Mouse (Mus musculus): Measurements from ENCODE around the gene Rere. TPM values are rescaled to one million over a fixed set of nuclear protein-coding genes. Genes with fewer than 3 reads are reported as not detected.

Gene Rere
- total and polyA plus RNA-seq, 3 experiments, result 3.1 to 36.5 (median 8.7) TPM

- dilution Hi-C loops (cut with MboI; ENCODE audit: extremely low pct_ligation_motif_present, extremely low pct_unique_long_range_greater_than_20kb, low sequenced_read_pairs) (no loop called here), in situ Hi-C loops (cut with MboI; ENCODE audit: low pct_ligation_motif_present, low pct_unique_long_range_greater_than_20kb, low sequenced_read_pairs) (no loop called here)
- Histone ChIP-seq H3K9me3 (replicated peaks; ENCODE audit: low read length) (no peaks in the 10 kb centered on the region), H3K36me3 (replicated peaks in 1 of 2; ENCODE audit: control insufficient read depth in 1 of 2, insufficient read depth in 1 of 2, low read length in 1 of 2) (peaks cover 0 to 52% of the 10 kb centered on the region in 2 experiments), H3K4me2 (ENCODE audit: insufficient read depth, low read depth, poor library complexity, severe bottlenecking) (no peak overlapping the region), H3K9ac (ENCODE audit: insufficient read depth, low read depth) (no peak overlapping the region), H3K27ac (ENCODE audit: insufficient read depth, low read depth) (no peak overlapping the region), H3K4me1 (ENCODE audit: control insufficient read depth in 1 of 2, insufficient read depth in 2 of 2) (peaks cover 0 to 40% of the 10 kb centered on the region in 2 experiments; a peak in 2 of 4 replicates), H3K79me2 (replicated peaks; ENCODE audit: control insufficient read depth, extremely low read depth, insufficient read depth, poor library complexity, severe bottlenecking) (peaks cover 3% of the 10 kb centered on the region; the same call in 1 of the 2 replicates), H3K4me3 (replicated peaks in 1 of 3; ENCODE audit: low read depth in 2 of 3, low read length in 2 of 3, poor library complexity in 1 of 3) (no peak overlapping the region), H3K27me3 (replicated peaks) (no peaks in the 10 kb centered on the region)
- TF ChIP-seq E2F4 (IDR thresholded peaks at IDR 0.05; ENCODE audit: insufficient replicate concordance, low read depth, low read length) (no peak), CTCF (conservative IDR thresholded peaks at IDR 0.05 in 1 of 2, IDR thresholded peaks at IDR 0.05 in 1 of 2; ENCODE audit: low read depth in 2 of 2, low read length in 2 of 2) (no peak), RCOR1 (conservative IDR thresholded peaks at IDR 0.05; ENCODE audit: low read depth, low read length) (no peak), POLR2A (IDR thresholded peaks at IDR 0.05; ENCODE audit: low read depth, low read length) (no peak), GABPA (IDR thresholded peaks at IDR 0.05; ENCODE audit: insufficient replicate concordance, low read depth, low read length) (no peak), EP300 (IDR thresholded peaks at IDR 0.05; ENCODE audit: low read length) (no peak)
- peak; percentile 6 for DNase-seq (ENCODE audit: extremely low read depth)
These were observed 312.9 kb downstream of the Rere start for GRCm38 (mm10) chr4:150594298-150594829.

GRCm38 (mm10) chr4:150595071-150595470 is 313.6 kb downstream of the Rere start:
- no peaks in the 10 kb centered on the region for H3K9me3 ChIP-seq (replicated peaks; ENCODE audit: low read length)
- TF ChIP-seq GABPA (IDR thresholded peaks at IDR 0.05; ENCODE audit: insufficient replicate concordance, low read depth, low read length) (no peak), KAT2A (IDR thresholded peaks at IDR 0.05; ENCODE audit: insufficient replicate concordance, low read length) (no peak), MXI1 (IDR thresholded peaks at IDR 0.05; ENCODE audit: low read depth, low read length) (no peak)
- in situ Hi-C loops (cut with MboI; ENCODE audit: low pct_ligation_motif_present, low pct_unique_long_range_greater_than_20kb, low sequenced_read_pairs) (no loop called here), dilution Hi-C loops (cut with MboI; ENCODE audit: extremely low pct_ligation_motif_present, extremely low pct_unique_long_range_greater_than_20kb, low sequenced_read_pairs) (no loop called here)
- no peaks in the 10 kb centered on the region for H3K27me3 ChIP-seq (replicated peaks)
- H3K36me3 ChIP-seq (replicated peaks in 1 of 2; ENCODE audit: control insufficient read depth in 1 of 2, insufficient read depth in 1 of 2, low read length in 1 of 2), result peaks cover 0 to 55% of the 10 kb centered on the region in 2 experiments
- H3K4me1 ChIP-seq (ENCODE audit: control insufficient read depth in 1 of 2, insufficient read depth in 2 of 2), result peaks cover 0 to 40% of the 10 kb centered on the region in 2 experiments; a peak in 2 of 4 replicates
- H3K79me2 ChIP-seq (replicated peaks; ENCODE audit: control insufficient read depth, extremely low read depth, insufficient read depth, poor library complexity, severe bottlenecking), result no peaks in the 10 kb centered on the region; the same call in 1 of the 2 replicates
- no peak overlapping the region for H3K9ac ChIP-seq (ENCODE audit: insufficient read depth, low read depth)
- no peak overlapping the region for H3K27ac ChIP-seq (ENCODE audit: insufficient read depth, low read depth)
- H3K4me2 ChIP-seq (ENCODE audit: insufficient read depth, low read depth, poor library complexity, severe bottlenecking), result no peak overlapping the region
- DNase-seq (ENCODE audit: extremely low read depth), result no peak
- no peak overlapping the region for H3K4me3 ChIP-seq (replicated peaks in 1 of 3; ENCODE audit: low read depth in 2 of 3, low read length in 2 of 3, poor library complexity in 1 of 3)

GRCm38 (mm10) chr4:150595991-150596390 is 314.5 kb downstream of the Rere start:
- no peak for TF ChIP-seq BHLHE40 (IDR thresholded peaks at IDR 0.05; ENCODE audit: low read depth, low read length)
- no peak for TF ChIP-seq POLR2AphosphoS2 (IDR thresholded peaks at IDR 0.05; ENCODE audit: low read depth, low read length)
- TF ChIP-seq MAZ (IDR thresholded peaks at IDR 0.05; ENCODE audit: low read depth, low read length), result no peak
- TF ChIP-seq IRF4 (IDR thresholded peaks at IDR 0.05; ENCODE audit: low read depth, low read length), result no peak
- TF ChIP-seq UBTF (IDR thresholded peaks at IDR 0.05; ENCODE audit: low read depth, low read length), result no peak
- TF ChIP-seq ZMIZ1 (IDR thresholded peaks at IDR 0.05; ENCODE audit: low read depth, low read length), result no peak
- no peak for TF ChIP-seq RCOR1 (conservative IDR thresholded peaks at IDR 0.05; ENCODE audit: low read depth, low read length)
- no peak for TF ChIP-seq MAFK (IDR thresholded peaks at IDR 0.05; ENCODE audit: insufficient replicate concordance, low read length)
- no peak for TF ChIP-seq NELFE (IDR thresholded peaks at IDR 0.05; ENCODE audit: low read depth, low read length)
- TF ChIP-seq MEF2A (IDR thresholded peaks at IDR 0.05; ENCODE audit: borderline replicate concordance, low read depth, low read length), result no peak
- TF ChIP-seq USF1 (IDR thresholded peaks at IDR 0.05; ENCODE audit: low read depth, low read length), result no peak
- no peak for TF ChIP-seq POLR2A (IDR thresholded peaks at IDR 0.05; ENCODE audit: low read depth, low read length)
- TF ChIP-seq ETS1 (conservative IDR thresholded peaks at IDR 0.05; ENCODE audit: low read depth, low read length), result no peak
- no peak for TF ChIP-seq PAX5 (IDR thresholded peaks at IDR 0.05; ENCODE audit: low read length)
- TF ChIP-seq CHD2 (IDR thresholded peaks at IDR 0.05; ENCODE audit: low read length), result no peak
- TF ChIP-seq TCF12 (IDR thresholded peaks at IDR 0.05; ENCODE audit: low read depth, low read length), result no peak
- TF ChIP-seq MYC (IDR thresholded peaks at IDR 0.05; ENCODE audit: low read depth, low read length), result no peak
- no peak for TF ChIP-seq SMC3 (IDR thresholded peaks at IDR 0.05; ENCODE audit: low read depth, low read length)
- no peak for TF ChIP-seq RAD21 (IDR thresholded peaks at IDR 0.05; ENCODE audit: low read depth, low read length)
- in situ Hi-C loops (cut with MboI; ENCODE audit: low pct_ligation_motif_present, low pct_unique_long_range_greater_than_20kb, low sequenced_read_pairs), result no loop called here
- no peak overlapping the region for H3K4me2 ChIP-seq (ENCODE audit: insufficient read depth, low read depth, poor library complexity, severe bottlenecking)
- dilution Hi-C loops (cut with MboI; ENCODE audit: extremely low pct_ligation_motif_present, extremely low pct_unique_long_range_greater_than_20kb, low sequenced_read_pairs), result no loop called here
- no peak overlapping the region for H3K4me3 ChIP-seq (replicated peaks in 1 of 3; ENCODE audit: low read depth in 2 of 3, low read length in 2 of 3, poor library complexity in 1 of 3)
- H3K27ac ChIP-seq (ENCODE audit: insufficient read depth, low read depth), result no peak overlapping the region
- no peaks in the 10 kb centered on the region; the same call in 1 of the 2 replicates for H3K79me2 ChIP-seq (replicated peaks; ENCODE audit: control insufficient read depth, extremely low read depth, insufficient read depth, poor library complexity, severe bottlenecking)
- H3K4me1 ChIP-seq (ENCODE audit: control insufficient read depth in 1 of 2, insufficient read depth in 2 of 2), result peaks cover 0 to 32% of the 10 kb centered on the region in 2 experiments; a peak in 2 of 4 replicates
- peaks cover 0 to 56% of the 10 kb centered on the region in 2 experiments for H3K36me3 ChIP-seq (replicated peaks in 1 of 2; ENCODE audit: control insufficient read depth in 1 of 2, insufficient read depth in 1 of 2, low read length in 1 of 2)
- H3K9ac ChIP-seq (ENCODE audit: insufficient read depth, low read depth), result no peak overlapping the region
- no peaks in the 10 kb centered on the region for H3K27me3 ChIP-seq (replicated peaks)
- H3K9me3 ChIP-seq (replicated peaks; ENCODE audit: low read length), result no peaks in the 10 kb centered on the region
- no peak for DNase-seq (ENCODE audit: extremely low read depth)

Data from CH12.LX (cell line).